Mouse (Mus musculus) heart, adult 2 months (tissue): ENCODE results near the gene Kremen1.

Experiments
- CTCF ChIP-seq: fragments of 200-600 bp; IDR thresholded peaks from 2 replicates; pipeline ENCODE4 v1.8.1; 2022; ENCODE audit warnings: antibody characterized with exemption, mild to moderate bottlenecking, moderate library complexity
- POLR2A ChIP-seq: fragments of 200-500 bp; IDR thresholded peaks from 2 replicates; pipeline ENCODE4 v1.6.1; 2011; ENCODE audit warnings: mild to moderate bottlenecking, low read depth, low read length, control low read depth; ENCODE audit not compliant: insufficient read depth

- TF ChIP-seq CTCF (no peak), POLR2A (no peak)
Measured at GRCm38 (mm10) chr11:5172861-5173260, 88.5 kb downstream of the Kremen1 start.
